Mouse (Mus musculus): ENCODE results near the gene Ccnd3.

DNA sequence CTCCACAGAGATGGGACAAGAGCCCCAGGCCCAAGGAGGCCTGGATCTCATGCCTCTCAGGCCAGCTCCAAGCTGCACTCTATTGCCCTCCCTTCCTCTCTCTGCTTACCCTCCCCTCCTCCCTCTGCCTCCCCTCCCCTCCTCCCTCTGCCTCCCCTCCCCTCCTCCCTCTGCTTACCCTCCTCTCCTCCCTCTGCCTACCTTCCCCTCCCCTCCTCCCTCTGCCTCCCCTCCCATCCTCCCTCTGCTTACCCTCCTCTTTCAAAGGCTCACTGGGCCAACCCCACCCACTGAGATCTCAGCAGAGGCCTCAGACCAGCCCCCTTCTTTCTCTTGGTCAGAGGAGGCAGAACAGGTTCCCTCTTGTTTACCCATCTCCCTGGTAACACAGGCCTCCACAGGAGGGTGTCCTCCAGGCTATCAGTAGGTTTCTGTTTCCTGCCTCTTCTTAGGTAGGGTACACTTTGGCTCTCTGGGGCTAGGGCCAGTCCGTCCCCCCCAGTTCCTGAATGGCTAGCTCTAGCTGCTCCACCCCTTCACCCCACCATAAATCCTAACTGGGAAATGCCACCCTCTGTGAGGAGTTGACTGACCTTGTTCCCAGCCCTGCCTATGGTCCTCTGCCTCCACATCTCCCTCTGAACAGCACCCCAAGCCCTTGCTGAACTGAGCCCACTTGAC, 20.5 kb upstream of the Ccnd3 start:
- TF ChIP-seq CTCF (IDR thresholded peaks at IDR 0.05; ENCODE audit: low read depth, low read length) = no peak
- TF ChIP-seq POLR2A (IDR thresholded peaks at IDR 0.05; ENCODE audit: borderline replicate concordance, low read depth, low read length) = no peak
